Mouse (Mus musculus) left cerebral cortex, adult 11 months (tissue): ENCODE measurements around the gene Grm7.

Experiments used
- DNase-seq: peaks from one replicate; pipeline ENCODE4 v3.0.0; 2022; ENCODE audit warnings: low spot score

Gene Grm7

DNA sequence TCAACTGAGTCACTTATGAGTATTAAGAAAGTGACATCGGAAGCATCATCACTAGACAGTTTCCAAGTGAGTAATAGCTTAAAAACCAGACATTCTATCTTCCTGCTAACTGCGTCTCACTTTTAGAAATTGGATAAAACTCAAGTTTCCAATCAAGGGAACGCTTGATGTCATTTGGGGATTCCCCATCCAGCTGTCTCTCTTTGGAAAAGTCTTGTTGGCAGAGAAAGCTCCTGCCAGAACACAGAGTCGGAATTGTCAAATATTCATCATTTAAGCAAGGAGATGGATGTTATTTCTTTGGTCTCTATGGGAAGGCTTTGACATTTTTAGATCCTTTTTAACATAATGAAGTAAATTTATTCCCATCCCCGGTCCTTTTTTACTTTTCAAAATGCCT is 336.6 kb downstream of the Grm7 start:
- DNase-seq: no peak

DNA sequence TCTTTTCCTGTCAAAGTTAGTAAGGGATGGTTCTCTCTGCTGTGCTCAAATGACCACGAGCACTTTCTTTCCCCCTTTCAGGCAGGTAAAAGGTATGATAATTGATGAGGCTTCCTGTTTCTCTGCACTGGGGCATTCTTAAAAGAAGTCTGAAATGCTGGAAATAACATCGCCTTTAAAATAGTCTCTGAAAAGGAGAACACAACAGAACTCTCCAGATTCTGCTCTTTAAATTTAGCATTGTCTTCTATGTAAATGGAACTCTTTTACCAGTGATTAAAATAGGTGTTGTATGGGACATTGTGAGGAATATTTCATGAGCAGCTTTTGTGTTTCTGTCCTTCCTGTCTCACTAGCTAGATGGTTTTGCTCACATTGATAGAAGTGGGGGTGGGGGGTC is 393.7 kb downstream of the Grm7 start:
- no peak for DNase-seq

DNA sequence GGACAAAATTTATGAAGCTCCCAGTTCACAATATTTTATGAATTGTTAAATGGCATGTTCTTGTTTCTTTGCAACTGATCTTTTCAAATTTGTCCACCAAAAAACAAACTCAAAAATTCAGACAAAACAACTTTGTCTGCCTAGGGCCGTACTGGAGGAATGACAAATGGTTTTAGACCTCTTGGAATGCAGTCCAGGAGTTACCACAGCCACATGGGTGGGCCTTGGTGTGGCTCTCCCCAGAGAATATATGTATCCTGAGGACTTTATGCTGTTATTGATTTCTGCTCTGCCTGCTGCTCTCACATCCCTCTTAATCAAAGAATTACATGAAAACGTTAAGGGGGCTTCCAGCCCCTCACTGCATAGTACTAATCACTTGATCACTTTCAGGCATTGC is 400.5 kb downstream of the Grm7 start:
- no peak for DNase-seq

DNA sequence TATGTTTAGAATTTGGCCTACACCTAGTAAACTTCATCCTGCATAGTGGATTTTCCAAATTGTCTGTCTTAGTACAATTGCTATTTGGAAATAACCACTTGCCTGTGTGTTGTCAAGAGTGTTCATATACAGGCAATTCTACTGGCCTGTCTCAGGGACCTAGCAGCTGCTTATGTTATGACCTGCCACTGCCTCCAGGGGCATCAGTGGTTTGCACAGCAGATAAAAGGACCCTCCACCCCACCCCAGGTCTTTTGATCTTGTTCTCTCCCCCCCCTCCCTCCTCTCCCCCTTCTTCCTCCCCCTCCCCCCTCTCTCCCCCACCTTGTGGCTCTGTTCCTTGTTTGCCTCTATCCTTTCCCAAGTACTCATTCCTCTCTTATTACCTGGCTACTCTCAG is 403.9 kb downstream of the Grm7 start:
- DNase-seq: no peak

DNA sequence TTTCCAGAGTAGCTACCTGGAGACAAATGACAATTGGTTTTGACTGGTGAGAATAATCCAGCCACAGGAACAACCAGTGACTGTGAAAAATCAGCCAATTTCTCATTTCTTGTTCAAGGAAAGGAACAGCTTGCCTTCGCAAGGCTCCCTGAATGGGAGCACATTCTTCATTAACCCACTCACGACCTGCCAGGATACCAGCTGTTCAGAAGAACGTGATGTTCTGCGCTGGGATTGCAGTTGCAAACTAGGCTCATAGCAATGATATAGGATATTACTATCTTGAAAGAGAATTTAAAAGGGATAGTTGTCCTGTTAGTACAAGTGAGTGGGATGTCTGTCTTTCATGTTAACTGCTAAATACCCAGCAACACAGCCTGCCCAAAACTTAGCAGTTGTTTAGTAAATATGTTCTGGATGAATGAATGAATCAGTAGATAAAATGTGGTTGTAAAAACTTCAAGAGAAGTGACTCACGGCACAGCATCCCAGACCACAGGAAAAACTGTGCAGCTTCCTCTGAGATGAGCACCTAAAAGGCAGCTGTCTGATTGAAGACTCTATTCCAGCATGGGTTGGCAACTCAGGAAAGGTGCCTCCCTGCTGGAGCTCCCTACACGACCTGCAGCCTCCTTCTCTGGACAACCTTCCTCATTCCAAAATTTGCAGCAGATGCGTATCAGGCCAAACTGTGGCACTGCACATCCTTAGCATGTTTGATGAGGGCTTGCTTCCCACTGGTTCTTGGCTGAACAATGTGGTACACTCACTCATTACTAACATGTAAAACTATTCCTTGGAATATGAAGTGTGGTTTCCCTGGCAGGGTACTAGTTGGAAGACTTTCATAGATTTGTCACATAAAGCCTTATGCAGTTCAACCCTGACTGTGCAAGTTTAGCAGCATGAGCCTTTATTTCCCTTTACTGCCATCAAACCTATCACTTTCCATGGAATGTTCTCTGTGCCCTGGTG is 408.9 kb downstream of the Grm7 start:
- peak; percentile 33 for DNase-seq

DNA sequence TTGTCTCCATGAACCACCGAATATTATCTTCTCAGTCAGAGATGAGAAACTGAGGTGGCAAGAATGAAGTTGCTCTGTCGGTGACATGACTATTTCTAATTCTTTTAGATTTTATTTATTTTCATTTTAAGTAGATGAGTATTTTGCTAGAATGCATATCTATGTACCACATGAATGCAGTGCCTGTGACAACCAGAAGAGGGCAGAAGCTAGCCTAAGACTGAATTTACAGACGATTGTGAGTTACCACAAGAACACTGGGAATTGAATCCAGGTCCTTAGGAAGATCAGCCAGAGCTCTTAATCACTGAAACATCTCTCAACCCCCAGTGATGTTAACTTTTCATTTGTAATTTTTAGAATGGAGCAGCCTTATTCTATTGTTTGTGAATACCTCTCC is 412.4 kb downstream of the Grm7 start:
- DNase-seq: no peak

DNA sequence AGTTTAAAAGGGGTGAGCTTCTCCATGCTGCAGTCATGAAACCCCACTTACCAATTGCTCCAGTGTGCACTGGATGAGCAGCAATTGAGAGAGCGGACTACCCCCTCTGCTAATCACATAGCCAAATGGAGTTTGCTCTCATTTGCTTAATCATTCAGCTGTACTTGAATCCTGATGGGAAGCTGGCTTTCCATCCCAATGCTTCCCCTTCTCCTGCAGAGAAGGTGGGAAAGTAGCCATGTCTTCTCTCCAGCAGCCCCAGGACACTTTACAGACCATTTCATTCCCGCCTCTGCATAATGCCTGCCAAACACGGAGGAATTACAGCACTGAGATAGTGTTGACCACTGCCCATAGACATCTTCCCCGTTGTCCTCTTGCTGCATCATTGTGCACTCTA is 414.6 kb downstream of the Grm7 start:
- no peak for DNase-seq

DNA sequence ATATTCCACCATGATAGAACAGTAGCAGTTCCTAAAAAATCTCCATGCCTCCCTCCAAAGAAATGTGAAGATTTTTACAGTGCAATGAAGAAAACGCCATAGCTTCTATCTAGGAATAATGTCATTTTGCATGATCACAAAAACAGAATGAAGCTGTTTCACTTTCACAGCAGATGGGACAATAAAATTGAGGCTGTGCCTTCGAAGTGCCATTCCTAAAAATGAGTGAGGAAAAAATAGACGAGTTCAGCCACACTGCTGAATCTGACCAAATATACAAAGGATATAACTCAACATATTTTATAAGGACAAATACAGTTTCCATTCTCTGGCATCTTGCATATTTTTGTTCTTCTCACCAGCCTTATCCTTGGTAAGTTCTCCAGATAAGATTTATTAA is 439.2 kb downstream of the Grm7 start:
- DNase-seq: no peak

DNA sequence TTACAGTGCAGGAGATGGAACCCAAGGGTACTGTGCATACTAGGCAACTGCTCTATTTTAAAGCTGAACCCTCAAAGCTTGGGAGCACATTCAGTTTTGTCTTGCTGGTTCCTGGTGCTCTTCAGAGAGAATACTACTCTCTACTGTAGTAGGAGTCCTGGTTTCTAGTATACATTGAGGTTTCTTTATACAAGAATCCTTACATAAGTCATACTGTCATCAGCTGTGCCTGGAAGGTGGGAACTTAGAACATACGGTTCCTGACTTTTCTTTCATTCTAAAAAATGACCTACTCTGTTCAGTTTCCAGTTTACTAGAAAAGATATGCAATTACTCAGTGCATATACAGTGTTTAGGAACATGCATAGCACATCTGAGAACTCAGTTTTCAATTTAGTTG is 449.4 kb downstream of the Grm7 start:
- no peak for DNase-seq

DNA sequence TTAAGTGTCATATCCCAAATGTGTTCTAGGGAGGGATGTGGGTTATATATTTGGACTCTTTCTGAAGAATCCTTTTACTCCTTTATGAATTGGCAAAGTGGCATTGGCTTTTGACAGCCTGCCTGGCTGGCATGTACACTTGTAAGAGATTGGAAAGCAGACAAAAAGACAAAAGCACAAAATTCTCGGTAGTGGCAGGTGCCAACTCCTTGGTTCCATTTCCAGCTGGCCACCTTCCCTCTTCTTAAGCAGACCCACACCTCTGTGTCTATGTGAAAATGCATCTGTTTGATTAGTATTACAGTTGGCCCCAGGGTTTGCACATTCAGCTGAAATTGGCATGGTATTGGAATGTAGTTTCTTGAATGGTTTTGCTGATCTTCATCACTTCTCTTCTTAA is 460.1 kb downstream of the Grm7 start:
- peak; percentile 2 for DNase-seq

DNA sequence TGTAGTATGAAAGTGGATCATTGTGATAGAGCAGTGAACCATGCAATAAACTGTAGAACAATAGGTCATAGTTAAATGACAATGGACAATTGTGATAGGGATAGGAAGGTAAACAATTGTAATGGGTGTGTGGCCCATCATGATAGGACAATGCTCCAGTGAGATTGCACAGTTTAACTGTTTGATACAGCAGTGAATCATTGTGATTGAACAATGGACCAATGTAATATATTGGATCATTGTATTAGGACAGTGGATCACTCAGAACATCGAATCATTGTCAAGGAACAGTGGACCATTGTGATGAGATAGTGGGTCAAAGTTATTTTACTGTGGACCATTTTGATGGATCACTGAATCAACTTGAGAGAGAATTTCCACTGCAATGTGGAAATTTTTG is 515.7 kb downstream of the Grm7 start:
- DNase-seq: no peak

DNA sequence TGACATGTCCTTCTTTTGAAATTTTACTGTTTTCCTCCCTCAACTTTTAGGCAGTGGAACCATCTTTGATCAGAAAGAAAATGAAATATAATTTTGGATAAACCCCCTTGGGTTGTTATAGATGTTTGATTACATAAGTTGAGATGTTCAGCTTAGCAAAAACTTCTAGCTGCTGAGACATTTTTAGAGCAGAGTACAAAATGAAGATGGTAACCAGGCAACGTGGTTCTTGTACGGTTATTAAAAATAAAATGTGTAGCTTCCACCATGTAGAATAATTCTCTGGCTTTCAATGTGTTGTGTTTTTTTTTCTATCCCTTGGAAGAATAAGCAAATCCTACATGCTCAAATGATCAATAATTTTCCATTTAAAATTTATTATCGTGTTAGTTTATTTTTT is 550.0 kb downstream of the Grm7 start:
- DNase-seq: no peak

DNA sequence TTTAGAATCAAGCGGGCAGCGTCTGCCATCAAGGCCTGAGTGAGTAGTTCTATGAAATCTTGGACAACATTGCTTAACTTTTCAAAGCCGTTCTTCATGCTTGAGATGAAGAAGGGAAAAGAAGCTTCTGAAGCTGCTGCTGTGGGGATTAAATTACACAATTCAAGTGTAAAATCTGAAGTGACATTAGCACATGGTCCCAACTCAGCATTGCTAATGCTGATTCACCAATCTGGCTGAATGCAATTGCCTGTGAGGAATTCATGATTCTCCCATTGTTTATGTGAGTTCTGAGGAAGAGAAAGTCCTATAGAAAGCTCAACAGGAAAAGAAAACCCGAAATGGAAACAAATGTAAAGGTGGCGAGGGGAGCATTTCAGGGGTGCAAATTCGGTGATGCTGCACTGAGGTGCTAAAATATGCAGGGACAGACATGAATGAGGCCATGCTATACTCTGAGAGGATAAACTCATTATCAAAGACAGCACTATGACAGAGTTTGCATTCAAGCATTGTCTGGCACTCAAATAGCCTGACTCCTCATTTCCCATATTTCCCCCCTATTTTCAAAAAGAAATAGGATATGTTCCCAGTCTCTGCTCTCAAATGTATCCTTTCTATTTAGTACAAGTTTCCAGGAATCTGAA is 575.8 kb downstream of the Grm7 start:
- DNase-seq: no peak

DNA sequence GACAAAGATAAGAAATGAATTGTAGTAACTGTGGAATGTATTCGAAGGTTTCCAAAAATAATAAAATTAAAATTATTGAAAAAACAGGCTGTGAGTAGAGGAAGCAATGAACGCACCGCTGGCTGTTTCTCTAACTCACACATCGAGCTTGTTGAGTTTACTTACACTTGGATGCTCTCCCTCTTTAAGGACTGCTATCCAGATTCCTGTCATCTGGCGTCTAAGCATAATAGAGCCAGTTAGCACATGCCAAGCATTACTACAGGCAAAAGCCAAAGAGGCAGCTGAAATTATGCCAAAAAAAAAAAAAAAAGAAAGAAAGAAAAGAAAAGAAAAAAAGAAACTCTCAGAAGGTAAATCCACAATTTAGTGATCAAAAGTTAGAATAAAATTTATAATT is 609.8 kb downstream of the Grm7 start:
- no peak for DNase-seq

DNA sequence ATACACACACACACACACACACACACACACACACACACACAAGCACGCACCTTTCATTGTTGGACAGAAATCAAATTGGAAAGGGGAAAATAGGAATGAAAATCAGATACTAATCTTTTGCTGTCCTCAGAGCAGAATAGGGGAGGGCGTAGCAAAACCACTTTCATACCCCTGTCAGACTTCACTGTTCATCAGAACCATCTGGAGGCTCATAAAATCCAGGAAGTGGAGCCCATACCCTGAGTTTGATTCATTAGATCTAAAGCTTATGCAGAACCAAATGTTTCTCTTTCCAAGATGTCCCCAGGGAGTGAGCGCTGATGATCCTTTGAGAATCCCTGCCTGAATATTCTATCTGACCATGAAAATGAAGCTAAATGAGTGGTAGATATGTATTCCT is 611.6 kb downstream of the Grm7 start:
- DNase-seq: no peak

DNA sequence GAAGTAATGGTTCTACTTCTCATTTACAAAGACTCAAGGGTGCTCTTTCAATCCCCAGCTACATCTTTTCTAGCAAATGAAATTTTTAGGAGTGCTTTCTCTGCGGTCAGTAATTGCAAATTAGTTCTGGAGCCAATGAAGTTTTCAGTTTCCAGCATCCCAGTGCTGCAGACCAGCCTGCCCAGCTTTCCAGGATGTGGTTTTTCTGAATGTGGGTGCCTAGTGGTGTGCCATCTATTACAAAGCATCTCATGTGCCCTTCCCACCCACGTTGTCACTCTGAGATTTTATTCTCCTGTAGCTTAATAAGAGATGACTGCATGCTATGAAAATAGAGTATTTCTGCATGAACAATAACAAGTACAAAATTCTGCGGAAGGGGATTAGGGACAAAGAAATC is 612.9 kb downstream of the Grm7 start:
- no peak for DNase-seq

DNA sequence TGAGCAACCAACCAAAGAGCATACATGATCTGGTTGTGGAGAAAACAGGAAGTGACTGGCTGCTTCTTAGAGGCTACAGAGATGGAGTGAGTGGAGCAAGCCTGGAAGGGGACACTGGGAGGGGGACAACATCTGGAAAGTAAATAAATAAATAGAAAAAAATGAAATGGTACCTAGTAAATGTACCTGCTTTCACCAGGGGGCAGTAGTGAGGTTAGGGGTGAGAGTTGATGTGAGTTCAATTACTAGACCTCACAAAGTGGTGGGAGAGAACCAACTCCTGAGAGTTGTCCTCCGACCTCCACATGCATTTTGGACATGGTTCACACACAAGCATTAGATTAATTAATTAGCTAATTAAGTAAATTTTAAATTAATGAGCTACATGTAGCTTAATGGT is 615.8 kb downstream of the Grm7 start:
- DNase-seq: no peak

DNA sequence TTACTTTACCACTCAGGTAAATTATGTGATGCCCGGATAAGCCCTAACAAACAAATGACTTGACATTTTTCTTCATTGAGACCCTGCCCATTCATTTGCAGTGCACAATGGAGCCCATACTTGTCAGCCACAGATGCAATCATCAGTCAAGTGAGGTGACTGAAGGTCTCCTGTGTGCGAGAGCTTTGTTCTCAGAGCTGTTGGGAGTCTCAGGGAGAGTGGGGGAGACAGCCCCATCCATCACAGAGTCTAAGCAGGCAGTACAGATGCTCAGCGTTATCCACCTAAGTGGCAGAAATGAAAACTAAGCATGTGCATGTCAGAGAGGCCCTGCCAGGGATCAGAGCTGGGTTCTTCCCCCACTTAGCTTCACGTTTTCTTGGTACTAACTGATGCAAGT is 631.3 kb downstream of the Grm7 start:
- DNase-seq: no peak

DNA sequence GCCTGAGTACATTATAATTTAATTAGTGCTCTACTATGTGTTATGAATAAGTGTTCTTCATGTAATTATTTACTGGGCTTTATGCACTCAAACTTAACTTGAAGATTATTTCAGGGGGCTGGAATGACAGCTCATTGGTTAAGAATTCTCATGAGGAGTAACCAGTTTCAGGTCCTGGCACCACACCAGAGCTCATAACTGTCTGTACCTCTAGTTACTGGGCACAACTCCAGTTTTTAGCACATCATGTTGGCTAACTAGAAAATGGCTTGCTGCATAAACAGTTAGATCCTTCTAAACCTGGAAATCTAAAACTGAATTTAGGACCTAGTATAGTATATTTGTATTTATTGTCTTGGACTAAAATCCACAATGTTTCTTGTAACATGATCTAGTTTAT is 633.1 kb downstream of the Grm7 start:
- no peak for DNase-seq

DNA sequence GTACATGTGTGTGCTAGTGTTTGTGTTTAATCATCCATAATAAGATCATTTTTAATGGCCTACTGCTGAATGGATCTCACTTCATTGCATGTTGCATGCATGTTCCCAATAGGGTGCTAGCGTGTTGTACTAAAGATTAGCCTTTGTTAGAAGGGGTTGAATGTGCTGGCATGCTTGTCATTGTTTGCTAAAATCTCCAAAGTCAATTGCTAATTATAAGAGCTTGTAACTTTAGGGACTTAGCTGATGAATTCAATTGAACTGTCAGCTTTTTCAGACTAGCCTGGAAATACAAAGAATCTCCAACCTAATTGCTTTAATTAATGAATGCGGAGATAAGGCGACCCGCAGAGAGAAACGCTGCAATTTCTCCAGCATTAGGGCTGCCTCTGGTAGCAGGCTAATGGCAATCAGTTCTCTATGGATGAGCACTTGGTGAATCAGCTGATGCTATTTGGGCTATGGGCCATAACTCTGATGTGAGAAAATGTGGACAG is 648.2 kb downstream of the Grm7 start:
- no peak for DNase-seq

DNA sequence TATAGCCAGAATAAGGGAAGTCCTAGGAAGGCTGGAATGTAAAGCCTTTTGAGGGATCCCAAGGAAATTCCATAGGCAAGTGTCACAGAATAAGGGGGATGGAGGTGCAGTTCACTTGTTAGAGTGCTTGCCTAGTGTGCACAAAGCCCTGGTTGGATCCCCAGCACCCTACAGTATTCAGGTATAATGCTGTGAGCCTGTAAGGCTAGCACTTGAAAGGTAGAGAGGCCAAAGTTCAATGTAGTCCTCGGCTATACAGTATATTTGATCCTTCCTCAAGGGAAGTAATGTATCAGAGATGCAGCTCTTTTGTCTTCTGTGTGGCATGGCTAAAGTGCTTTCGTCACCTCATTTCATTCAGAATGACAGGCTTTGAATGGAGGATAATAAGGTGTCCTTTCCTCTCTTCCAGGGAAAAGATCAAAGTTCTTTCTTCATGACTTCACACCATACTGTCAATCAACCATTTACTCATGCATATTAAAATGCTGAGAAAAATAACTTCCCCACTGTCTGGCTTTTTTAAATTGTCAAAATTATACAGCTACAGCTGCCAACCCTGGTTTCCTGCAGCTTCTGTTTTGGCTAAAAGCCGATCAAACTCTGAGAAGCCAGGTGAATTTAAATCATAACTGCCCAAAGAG is 658.7 kb downstream of the Grm7 start:
- no peak for DNase-seq

DNA sequence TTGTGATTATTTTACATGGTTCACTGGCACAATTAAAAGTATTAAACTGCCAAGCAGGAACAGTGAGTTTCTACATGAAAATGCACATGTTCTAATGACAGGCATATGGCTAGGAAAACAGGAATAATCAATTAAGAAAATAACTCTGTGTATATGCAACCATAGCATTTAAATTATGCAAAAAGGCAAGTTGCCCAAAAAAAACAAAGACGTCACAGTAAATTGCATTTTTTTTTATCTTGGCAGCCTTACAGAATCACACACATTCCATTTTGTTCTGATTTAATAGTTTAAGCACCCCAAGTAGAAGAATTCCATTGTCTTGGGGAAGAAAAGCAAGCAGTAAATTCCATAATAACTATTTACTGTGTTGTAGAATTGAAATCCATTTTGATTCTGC is 716.3 kb downstream of the Grm7 start:
- DNase-seq: no peak

DNA sequence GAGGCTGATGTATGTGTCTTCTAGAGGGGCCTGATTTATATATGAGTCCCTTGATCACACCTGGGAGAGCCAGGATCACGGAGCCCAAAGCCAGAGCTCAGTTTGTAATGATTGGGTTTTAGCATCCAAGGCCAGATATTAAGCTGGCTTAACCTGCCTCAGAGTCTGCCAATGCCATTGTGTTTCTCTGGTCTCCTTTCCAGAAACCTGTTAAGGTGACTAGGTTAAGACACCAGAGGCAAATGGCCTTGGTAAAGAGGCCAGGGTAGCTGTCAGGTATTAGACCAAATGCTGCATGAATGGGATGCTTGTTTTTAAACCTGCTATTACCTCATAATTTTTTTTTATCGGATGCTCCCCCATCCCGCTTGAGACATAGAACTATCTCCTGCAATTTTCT is 722.7 kb downstream of the Grm7 start:
- DNase-seq: no peak
